Mouse (Mus musculus): ENCODE data around the gene Por.

DNA sequence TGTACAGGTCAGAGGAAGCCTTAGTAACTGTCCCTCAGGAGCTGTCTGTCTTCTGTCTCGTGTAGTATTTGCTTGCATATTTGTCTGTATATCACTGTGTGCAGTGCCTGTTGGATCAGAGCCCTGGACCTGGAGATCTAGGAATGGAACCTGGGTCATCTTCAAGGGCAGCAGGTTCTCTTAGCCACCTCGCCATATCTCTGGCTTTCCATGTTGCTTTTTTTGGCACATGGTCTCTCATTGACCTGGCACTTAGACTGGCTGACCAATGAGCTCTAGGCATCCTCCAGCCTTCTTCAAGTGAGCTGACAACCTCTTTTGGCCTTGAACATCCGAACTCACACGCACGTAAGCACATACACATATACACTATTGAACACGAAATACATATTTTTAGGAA, 32.4 kb downstream of the Por start:
- no peak for TF ChIP-seq POLR2A (IDR thresholded peaks at IDR 0.05; ENCODE audit: low read depth, low read length)
- TF ChIP-seq CTCF (IDR thresholded peaks at IDR 0.05; ENCODE audit: extremely low read depth, insufficient read depth, insufficient read length, insufficient replicate concordance): no peak

All from spleen, adult 2 months (tissue).